Mouse (Mus musculus): ENCODE data around the gene Slc35f1.

Slc35f1 gene

DNA sequence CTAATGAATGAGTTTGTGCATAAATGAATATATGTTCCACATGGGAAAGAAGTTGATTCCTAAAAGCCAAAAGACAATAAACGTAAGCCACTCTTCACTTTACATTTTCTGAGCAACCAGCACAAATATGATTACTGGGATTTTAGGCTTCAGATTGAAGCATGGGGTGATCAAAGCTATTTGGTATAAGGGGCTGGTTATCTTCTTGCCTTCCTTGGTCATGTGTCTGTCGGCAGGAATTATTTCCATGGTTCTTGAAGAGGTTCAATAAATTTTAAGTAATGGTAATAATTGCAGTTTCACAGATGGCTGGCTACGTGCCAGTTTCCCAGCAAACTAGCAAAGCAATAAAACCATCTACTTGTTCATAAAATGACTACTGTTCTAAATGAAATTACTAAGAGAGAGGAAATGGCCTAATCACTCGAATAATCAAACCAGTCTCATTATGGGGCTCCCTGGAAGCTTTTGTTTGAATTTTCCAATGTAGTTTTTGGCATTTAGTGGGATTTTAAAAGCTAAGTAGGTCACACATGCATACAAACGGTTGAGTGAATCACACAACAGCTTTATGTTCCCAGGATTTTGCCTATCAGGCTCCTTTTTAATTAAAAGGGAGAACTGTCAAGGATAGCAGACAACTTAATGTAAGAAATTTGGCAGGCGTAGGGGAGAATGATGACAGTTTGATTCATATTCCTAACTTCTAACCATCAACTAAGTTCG, 425.5 kb downstream of the Slc35f1 start:
- no peak for DNase-seq

GRCm38 (mm10) chr10:53120608-53121007, 430.3 kb downstream of the Slc35f1 start:
- no peak for DNase-seq

DNA sequence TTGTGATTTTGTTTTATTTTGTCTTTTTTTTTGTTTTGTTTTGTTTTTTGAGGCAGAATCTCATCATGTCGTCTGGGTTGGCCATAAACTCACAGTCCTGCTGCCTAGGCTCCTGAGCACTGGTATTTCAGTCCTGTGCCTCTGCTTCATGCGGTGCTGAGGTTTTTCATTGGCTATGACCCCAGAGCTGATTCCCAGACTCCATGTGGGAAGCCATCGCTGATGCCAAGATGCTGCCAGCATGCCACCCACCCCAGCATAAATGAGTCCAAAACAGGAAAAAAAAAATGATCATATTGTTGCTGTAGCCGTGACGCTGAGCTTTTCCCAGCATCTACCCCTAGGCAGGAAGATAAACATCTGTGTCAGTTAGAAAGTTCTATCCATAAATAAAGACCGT, 434.0 kb downstream of the Slc35f1 start:
- DNase-seq: peak; percentile 70

DNA sequence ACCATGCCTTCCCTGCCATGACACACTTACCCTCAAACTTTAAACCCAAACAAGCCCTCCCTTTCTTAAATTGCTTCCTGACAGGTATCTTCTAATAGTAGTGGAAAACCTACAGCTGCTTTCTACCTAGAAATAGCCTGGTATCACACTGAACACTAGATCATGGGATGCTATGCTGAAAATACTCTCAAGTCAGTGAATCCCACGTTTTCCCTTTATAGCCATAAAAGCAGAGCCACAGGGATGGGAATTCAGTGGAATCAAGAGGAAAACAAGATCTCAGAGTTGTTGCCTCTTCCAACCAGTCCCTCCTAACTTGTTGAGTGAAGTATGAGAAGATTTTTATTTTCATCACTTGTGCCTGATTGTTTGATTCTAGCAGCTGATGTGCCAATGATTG, 442.4 kb downstream of the Slc35f1 start:
- DNase-seq: no peak

DNA sequence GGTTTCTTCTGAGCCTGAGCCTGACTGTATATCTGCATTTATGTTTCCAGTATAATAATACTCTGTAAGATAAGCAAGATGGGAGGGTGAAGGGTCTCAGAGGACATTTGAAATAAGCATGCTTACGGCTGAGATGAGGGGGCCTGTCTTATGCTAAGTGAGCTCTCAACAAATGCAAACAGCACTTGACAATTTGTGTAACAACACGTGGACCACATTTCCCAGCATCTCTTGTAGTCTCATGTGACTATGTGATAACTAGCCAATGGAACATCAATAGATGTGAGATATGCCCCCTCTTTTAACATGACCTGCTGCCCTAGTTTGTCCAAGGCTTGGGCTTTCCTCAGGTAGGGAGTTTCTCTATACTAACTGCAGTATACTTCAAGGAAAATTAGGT, 460.0 kb downstream of the Slc35f1 start:
- DNase-seq: no peak

- no peak for DNase-seq
Measured at GRCm38 (mm10) chr10:53150916-53151315, 460.6 kb downstream of the Slc35f1 start.

DNA sequence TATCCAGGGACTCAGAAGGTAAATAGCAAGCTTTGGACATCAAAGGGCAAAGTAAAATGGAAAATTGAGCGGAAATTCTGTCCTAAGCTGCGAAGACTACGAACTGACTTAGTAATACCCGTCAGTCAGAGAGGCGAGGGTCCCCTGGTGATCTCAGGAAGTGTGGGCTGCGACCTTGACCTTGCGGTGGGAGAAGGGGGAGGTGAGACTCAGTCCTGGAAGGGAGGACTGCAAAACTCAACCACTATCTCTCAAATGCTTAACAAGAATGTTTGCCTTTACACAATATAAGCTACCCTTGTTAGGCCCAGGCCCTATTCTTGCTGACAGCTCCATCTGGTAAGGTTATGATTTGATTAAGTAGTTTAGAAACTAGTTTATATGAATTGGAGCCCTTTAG, 466.0 kb downstream of the Slc35f1 start:
- no peak for DNase-seq

GRCm38 (mm10) chr10:53157740-53158139, 467.4 kb downstream of the Slc35f1 start:
- DNase-seq: no peak
